Mouse (Mus musculus): ENCODE results near the gene Zfp775. TPM values are rescaled to one million over a fixed set of nuclear protein-coding genes. Genes with fewer than 3 reads are reported as not detected.

Gene Zfp775
- polyA plus RNA-seq (2021): 8.7 TPM

DNA sequence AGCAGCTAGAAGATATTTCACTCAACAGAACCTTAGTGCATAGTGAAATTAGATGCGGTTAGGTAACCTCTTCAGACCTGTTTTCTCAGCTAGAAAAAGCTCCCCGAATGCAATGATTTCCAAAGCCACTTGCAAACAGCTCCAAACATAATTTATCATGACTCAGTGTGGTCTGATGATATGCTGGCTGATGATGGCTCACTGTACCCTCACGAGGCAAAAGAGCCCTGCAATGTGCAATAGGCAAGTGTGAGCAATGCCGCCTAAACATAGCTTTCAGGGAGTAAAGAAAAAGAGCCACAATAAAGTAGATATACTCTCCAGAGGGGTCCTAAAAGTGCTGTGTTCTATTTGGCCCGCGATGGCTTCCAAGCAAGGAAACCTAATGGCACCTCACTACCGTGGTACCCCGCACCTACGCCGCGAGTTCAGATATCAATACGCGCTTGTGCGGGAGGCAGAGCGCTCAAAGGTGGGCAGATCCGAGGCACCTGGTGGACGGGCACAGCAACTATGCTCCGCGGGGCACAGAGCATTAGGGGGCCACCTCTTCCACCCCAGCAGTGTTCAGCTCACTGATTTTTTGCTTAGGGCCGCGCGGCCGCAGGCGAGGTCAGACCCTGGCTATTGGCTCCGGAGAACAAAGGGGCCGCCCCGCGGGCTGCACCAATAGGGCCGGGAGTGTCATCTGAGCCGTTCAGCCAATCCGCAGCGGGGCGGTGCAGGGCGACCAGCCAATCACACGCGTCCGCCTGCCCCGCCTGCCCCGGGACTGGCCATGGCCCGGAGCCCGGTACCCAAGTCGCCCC is at the start of gene Zfp775:
Gene Zfp775, plus strand, starts transcription at position 793 of the 809 bp plus-strand sequence.
- no peak for DNase-seq (ENCODE audit: low read depth, low spot score)
- CTCF ChIA-PET: interaction anchor here (0.9 to 1.6 kb wide), 6 partner anchors 8 to 170 kb away, joined by 3 to 6 read pairs (median 3); partner anchors contain the start of genes Gimap8, Gm44965 and Repin1

DNA sequence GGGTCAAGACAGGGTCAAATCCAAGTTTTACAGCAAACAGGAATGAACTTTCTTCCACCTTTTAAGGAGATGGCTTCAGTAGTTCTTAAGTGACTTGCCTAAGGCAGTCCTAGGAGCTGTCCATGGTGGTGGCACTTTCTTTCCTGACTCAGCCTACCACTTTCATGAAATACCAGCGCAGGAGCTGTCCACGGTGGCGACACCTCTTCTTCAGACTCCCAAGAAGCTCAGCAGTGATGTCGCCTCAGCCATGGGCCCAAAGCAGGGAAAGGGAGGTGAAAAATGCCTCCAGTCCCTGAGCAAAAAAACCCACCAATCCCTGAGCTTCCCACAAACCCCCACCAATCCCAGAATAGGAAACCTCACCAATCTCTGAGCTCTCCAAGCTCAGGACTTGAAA is 48.9 kb upstream of the Zfp775 start:
- peak; percentile 29 for ATAC-seq
- no peak for TF ChIP-seq CTCF (IDR thresholded peaks at IDR 0.05)
- in situ Hi-C loops (cut with MboI; ENCODE audit: low pct_unique_long_range_greater_than_20kb): no loop called here

More for the DNA sequence above, at the start of gene Zfp775:
- no peaks in the 10 kb centered on the region for H3K27me3 ChIP-seq
- POLR2A ChIA-PET: interaction anchor here (0.5 to 3.2 kb wide), 8 partner anchors 10 to 660 kb away, joined by 3 to 15 read pairs (median 4); partner anchors contain the start of gene AI854703
- ATAC-seq: peak; percentile 96
- no peak for TF ChIP-seq CTCF (IDR thresholded peaks at IDR 0.05)
- in situ Hi-C loops (cut with MboI; ENCODE audit: low pct_unique_long_range_greater_than_20kb): no loop called here

DNA sequence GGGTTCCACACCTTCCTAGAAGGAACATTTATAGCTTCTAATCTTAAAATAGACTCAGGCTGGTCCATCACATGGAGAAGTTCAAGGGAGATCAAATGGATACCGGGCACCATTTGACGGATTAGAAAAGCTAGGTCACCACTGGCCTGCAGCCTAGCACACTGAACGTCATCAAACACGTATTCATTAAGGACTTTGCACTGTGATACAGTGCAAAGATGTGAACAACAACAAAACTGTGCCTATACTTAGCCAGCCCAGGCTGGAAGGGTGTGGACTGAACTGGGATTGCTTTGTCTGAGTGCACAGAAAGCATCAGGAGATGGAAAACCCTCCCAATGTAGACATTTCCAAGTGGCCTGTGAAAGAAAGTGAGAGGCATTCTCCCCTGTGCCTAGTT is 48.0 kb upstream of the Zfp775 start:
- in situ Hi-C loops (cut with MboI; ENCODE audit: low pct_unique_long_range_greater_than_20kb): no loop called here
- ChIA-PET POLR2A (interaction anchor here (1.5 kb wide), 1 partner anchor 40 kb away, joined by 3 read pairs; the partner anchor contains the start of genes Gm44965 and Repin1), CTCF (interaction anchor here (1.3 kb wide), 1 partner anchor 92 kb away, joined by 4 read pairs; no protein-coding TSS in a partner anchor)
- no peak for DNase-seq (ENCODE audit: low read depth, low spot score)
- TF ChIP-seq CTCF (IDR thresholded peaks at IDR 0.05): no peak
- ATAC-seq: no peak
- H3K27me3 ChIP-seq: peaks cover 4% of the 10 kb centered on the region

More for the DNA sequence above, 48.9 kb upstream of the Zfp775 start:
- peaks cover 4% of the 10 kb centered on the region for H3K27me3 ChIP-seq
- no peak for DNase-seq (ENCODE audit: low read depth, low spot score)
- CTCF ChIA-PET: interaction anchor here (1.0 to 1.3 kb wide), 2 partner anchors 14 to 92 kb away, joined by 3 to 4 read pairs; no protein-coding TSS in a partner anchor
- POLR2A ChIA-PET: interaction anchor here (0.5 to 1.5 kb wide), 2 partner anchors 10 to 41 kb away, joined by 3 read pairs; partner anchors contain the start of genes Gm44965 and Repin1

DNA sequence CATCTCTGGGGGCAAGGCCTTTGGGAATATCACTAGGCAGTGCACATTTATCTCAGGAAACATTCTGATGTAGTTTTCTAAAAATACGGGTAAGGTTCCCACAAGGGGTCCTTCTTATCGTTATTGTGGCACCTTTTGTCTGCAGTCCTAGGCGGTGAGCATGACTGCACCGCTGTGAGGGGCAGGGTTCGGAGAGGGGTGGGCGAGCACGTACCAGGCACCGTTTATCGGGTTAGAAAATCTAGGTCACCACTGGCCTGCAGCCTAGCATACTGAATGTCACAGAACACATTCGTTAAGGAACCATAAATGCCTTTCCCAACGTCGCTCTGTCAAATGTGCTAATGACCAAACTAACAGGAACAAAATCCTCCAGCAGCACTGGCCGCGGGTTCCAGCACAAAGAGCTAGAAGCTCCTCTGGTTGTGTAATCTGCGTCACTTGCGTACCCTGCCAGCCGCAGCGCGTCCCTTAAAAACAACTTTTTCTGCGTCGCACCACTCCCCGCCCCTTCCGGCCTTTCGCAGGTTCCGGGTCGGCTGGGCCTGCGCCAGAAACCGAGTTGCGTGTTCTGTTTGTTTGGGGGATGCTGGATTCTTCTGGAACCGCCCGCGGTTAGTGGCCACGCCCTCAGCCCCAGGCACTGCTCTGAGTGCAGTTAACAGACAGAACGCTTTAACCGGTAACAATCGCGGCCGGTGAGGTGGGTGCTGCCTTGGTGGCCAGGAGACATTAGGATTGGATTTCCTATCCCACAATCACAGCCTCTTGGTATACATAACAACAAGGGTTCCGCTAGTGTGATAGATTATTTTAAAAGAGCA is 47.4 kb upstream of the Zfp775 start, which contains the start of gene Lrrc61:
Gene Lrrc61, plus strand, starts transcription at position 517 of the 824 bp plus-strand sequence.
- CTCF ChIA-PET: interaction anchor here (1.3 kb wide), 1 partner anchor 91 kb away, joined by 4 read pairs; no protein-coding TSS in a partner anchor
- TF ChIP-seq CTCF (IDR thresholded peaks at IDR 0.05): no peak

DNA sequence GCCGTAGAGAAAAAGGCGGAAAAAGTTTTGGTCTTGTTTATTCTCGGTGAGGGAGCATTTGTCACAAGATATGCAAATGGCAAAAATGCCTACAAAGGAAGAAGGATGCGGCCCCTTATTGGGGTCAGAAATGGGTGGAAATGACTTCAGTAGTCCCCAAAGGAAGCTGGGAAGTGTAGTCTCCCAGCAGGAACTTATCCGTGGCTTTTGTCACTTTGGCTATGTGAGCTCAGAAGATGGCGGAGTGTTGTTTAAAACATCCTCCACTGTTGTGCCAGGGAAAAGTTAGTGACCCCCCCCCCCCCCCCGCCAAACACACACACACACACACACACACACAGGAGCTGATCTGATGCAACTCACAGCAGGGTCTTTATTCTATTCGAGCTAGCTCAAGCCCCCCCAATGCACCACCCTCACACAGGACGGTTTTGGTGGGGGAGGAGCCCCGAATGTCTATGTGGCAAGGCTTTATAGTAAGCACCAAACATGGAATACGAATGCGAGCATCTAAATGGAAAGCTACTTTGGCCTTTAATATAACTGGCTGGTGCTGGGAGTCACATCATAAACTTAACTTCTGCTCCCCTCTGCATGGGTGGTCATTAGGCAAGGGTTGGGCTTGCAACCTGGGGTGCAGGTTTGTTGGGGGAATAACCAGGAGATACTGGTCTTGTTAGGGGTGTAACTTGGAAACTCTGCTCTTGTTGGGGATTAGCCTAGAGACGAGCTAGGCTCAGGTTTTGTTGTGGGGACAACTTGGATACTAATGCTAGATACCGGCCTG is 46.6 kb upstream of the Zfp775 start:
- in situ Hi-C loops (cut with MboI; ENCODE audit: low pct_unique_long_range_greater_than_20kb): no loop called here
- no peak for TF ChIP-seq CTCF (IDR thresholded peaks at IDR 0.05)
- peaks cover 4% of the 10 kb centered on the region for H3K27me3 ChIP-seq
- ChIA-PET CTCF (interaction anchor here (0.8 to 1.6 kb wide), 2 partner anchors 27 to 38 kb away, joined by 4 read pairs; partner anchors contain the start of genes Gm44965 and Repin1), POLR2A (interaction anchor here (0.6 to 1.1 kb wide), 4 partner anchors 23 to 131 kb away, joined by 3 to 5 read pairs (median 3); partner anchors contain the start of genes Gm44965 and Repin1)
- ATAC-seq (peak; percentile 41), DNase-seq (ENCODE audit: low read depth, low spot score) (no peak)

More for the DNA sequence above, 47.4 kb upstream of the Zfp775 start, which contains the start of gene Lrrc61:
- POLR2A ChIA-PET: interaction anchor here (0.6 to 1.5 kb wide), 4 partner anchors 24 to 42 kb away, joined by 3 to 5 read pairs (median 3); partner anchors contain the start of genes Gm44965 and Repin1
- DNase-seq (ENCODE audit: low read depth, low spot score) (no peak), ATAC-seq (peak; percentile 59)
- H3K27me3 ChIP-seq: peaks cover 4% of the 10 kb centered on the region
- in situ Hi-C loops (cut with MboI; ENCODE audit: low pct_unique_long_range_greater_than_20kb): no loop called here

DNA sequence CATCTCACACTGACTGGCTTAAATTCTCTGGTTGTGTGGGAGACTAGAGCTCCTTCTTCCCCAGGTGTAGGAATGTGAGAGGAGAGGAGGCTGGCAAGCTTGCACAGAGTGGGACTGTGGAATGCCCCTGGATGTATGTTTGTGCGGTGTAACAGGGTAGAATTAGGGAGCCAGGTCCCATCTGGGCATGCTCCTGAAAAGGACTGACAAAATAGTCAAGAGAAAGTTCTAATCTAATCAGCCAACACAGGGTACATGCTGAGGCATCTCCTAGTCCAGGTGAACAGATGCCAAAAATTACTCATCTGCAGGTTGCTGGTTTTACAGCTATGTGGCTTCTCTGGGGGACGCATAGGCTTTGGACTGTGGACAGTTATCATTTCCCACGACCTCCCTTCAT is 45.9 kb upstream of the Zfp775 start:
- TF ChIP-seq CTCF (IDR thresholded peaks at IDR 0.05): no peak
- DNase-seq (ENCODE audit: low read depth, low spot score) (no peak), ATAC-seq (no peak)
- in situ Hi-C loops (cut with MboI; ENCODE audit: low pct_unique_long_range_greater_than_20kb): no loop called here
- CTCF ChIA-PET: interaction anchor here (0.8 to 1.6 kb wide), 2 partner anchors 26 to 38 kb away, joined by 4 read pairs; partner anchors contain the start of genes Gm44965 and Repin1
- H3K27me3 ChIP-seq: peaks cover 4% of the 10 kb centered on the region
- POLR2A ChIA-PET: interaction anchor here (0.6 kb wide), 1 partner anchor 131 kb away, joined by 3 read pairs; no protein-coding TSS in a partner anchor

DNA sequence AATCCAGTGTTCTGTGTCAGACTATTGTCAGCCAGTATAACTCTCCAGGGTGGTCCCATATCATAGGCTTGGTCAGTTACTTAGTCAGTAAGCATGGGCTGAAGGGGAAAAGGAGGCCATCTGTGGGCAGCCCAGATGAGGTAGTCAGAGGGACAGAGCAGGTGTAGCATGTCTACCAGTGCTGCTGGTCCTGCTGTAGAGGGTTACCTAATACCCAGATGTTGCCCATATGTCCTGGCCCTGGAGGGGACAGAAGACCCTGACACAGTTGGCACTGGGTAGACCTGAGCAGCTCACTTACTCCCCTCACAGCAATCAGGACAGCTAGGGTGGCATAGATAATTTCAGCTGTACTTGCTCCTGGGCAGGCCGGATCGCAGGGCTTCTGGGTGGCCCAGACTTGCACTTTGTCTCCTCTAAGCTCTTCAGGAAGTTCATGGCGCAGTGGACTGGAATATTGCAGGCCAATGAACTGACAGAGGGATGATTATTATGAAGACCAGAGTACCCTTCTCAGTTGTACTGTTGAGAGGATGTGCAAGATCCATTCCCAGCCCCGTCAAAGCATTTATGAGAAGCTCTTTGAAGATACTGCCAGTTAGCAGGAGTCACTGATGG is 36.1 kb upstream of the Zfp775 start:
- DNase-seq (ENCODE audit: low read depth, low spot score) (no peak), ATAC-seq (no peak)
- TF ChIP-seq CTCF (IDR thresholded peaks at IDR 0.05): no peak
- ChIA-PET CTCF (interaction anchor here (1.0 kb wide), 1 partner anchor 81 kb away, joined by 4 read pairs; the partner anchor contains the start of gene Gimap8), POLR2A (interaction anchor here (0.6 to 1.0 kb wide), 2 partner anchors 61 to 1167 kb away, joined by 3 read pairs; partner anchors contain the start of gene AI854703)
- in situ Hi-C loops (cut with MboI; ENCODE audit: low pct_unique_long_range_greater_than_20kb): no loop called here
- no peaks in the 10 kb centered on the region for H3K27me3 ChIP-seq

DNA sequence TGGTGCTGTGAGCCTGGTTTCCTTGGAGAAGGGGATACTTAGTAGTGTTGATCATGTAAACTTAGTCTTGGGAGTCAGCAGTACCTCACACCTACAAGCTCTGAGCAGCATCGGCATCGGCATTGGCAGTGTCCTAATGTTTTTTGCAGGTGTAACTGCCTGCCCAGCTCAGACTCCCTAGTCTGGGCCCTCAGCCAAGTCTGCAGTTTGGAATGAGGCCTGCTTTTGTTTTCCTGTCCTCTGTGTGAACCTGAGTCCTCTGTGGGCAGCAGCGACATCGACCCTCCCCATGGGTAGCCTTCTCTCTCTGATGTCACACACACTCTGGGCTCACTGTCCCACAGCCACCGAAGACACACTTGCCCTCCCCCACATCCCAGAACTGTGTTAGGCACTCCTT is 35.6 kb upstream of the Zfp775 start:
- in situ Hi-C loops (cut with MboI; ENCODE audit: low pct_unique_long_range_greater_than_20kb): no loop called here
- ChIA-PET CTCF (interaction anchor here (1.0 kb wide), 1 partner anchor 81 kb away, joined by 4 read pairs; the partner anchor contains the start of gene Gimap8), POLR2A (interaction anchor here (0.6 to 1.0 kb wide), 2 partner anchors 60 to 1167 kb away, joined by 3 read pairs; partner anchors contain the start of gene AI854703)
- TF ChIP-seq CTCF (IDR thresholded peaks at IDR 0.05): no peak
- no peak for ATAC-seq
- no peaks in the 10 kb centered on the region for H3K27me3 ChIP-seq
- DNase-seq (ENCODE audit: low read depth, low spot score): no peak
